Mouse (Mus musculus) gastrocnemius, postnatal 4 days (tissue): ENCODE data around the gene Wdr18. TPM values are rescaled to one million over a fixed set of nuclear protein-coding genes. Genes with fewer than 3 reads are reported as not detected.

Source experiments
- DNase-seq, 2 experiments: peaks; one replicate each; pipeline ENCODE4 v3.0.0; 2021 to 2022; ENCODE audit warnings: low spot score in 2 of 2, mixed read lengths in 2 of 2
- total RNA-seq, 2 experiments: library from RNA; stranded (reverse); gene quantifications; 2 replicates each; pipeline ENCODE4 v1.2.3; 2021

Gene Wdr18
- total RNA-seq, 2 experiments from 2014 or later = 27.7 to 28.3 TPM

DNA sequence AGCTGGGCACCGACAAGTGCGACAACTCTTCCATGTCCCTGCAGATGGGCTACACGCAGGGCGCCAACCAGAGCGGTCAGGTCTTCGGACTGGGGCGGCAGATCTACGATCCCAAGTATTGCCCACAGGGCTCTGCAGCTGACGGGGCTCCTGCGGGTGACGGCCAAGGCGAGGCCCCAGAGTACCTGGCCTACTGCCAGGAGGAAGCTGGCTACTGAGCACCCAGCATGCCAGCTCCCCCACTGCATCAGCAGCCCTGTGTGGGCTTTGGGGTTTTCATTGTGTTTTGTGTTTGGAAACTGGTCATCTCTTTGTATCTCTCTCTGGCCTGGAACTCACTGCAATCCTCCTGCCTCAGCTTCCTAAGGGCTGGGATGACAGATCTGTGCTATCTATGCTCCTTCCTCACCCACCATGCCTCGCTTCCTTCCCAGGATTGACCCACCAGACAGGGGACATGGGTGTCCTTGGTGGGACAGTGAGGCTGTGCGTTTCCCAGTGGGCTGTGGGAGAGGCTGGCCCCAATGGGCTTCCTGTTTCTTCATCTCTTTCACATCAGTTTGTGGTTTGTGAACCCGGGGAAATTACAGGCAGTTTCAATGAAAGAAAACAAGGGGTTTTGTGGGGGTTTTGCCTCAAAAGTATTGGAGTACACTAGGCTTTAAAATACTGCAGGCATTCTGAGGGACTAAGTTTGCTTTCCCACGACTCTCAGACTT lies 34.6 kb downstream of the Wdr18 start:
- DNase-seq = no peak

DNA sequence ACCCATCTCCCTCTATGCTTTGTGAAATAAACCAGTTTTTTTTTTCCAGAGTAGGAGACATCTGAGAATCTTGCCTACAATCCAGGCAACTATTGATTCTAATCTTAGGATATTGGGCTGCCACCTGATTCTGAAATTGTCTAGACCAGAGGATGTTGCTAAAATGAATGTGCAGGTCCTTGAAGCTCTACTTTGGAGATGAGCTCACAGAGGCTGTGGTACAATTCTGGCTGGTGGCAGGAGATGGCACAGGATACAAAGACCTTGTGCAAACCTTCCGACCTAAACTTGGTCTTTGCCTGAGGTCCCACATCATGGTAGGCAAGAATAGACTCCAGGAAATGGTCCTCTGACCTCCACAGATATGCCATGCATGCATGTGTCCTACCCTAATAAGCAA lies 35.7 kb downstream of the Wdr18 start:
- no peak for DNase-seq

DNA sequence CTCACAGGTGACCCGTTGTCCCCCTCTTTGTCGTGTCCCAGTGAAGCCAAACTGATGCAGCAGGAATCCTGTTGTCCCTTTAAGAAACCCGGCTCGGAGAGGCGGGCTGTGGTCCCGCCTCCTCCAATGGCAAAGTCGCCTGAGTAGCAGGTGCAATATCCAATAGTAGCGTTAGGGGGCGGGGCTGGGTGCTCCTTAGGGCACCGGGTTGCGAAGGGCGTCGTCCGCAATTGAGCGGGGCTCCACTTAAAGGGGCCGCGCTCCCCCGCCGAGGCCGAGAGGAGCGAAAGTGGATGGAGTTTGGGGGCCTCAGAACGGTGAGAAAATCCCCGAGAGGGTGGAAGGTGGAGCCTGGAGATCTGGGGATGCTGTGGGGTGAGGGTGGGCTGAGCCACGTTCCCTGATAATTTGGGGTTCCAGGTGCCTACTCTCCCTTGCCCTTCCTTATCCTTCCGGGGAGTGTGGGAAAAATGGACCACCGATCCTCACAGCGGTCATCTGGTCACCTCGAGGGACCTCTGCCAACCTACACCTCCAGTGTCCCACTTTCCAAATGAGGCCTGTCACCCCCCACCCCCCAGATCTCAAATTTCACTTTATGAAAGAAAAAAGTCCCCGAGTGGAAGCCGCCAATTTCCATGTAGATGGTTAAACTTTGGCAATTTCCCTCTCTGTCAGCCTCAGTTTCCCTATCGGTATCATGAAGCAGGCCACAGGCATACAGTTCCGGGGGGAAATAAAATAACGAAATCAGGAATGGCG lies 36.5 kb downstream of the Wdr18 start, which contains the start of gene Abca7:
Abca7 (plus strand) TSS at position 223 of the 762 bp plus-strand sequence.
- DNase-seq = peak; percentile 97 to 98

DNA sequence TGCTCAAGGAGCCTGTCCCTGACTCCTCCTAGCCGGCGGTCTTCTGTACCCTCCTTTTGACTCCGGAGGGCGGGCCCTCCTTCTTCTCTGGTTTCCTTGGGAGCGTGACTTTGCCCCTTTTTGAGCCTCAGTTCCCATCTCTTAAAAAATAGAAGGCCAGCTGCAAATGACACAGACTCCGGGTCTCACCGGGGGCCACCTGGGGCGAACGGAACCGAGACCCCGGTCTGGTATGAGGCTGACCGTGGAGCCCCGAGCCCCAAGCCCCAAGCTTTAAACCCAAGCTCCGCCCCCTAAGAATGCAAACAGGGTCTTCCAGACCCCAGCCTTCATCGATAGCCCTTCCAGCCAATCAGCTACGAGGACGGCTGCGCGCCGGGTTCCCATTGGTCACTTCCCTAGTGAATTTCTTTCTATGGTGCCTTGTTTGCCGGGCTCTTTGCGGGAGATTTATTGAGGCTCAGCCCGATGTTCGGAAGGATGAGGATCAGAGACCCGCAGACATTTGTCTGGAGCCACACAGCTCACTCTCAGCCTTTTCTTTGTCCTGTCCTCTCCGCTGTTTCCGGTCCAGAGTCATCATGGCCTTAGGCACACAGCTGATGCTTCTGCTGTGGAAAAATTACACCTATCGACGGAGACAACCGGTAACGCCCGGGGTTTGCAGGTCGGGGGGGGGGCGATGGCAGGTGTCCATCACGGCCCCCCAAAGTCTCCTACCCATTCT lies 37.2 kb downstream of the Wdr18 start:
- DNase-seq = peak in 1 of 2 experiments; percentile 64

DNA sequence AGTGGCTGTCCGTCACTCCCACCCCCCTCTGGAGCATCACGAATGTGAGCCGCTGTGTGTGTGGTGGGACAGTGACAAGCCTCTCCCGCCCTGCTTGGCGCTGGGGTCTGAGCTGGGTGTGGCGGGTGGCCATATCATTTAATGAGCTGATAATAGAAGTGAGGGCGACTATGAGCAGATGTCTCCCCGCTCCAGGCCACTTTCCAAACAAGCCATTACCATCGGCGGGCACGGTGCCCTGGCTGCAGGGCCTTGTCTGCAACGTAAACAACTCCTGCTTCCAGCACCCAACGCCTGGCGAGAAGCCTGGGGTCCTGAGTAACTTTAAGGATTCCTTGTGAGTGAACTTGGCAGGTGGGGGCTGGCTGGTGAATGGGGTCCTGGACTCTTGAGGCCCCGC lies 37.9 kb downstream of the Wdr18 start:
- DNase-seq = no peak

DNA sequence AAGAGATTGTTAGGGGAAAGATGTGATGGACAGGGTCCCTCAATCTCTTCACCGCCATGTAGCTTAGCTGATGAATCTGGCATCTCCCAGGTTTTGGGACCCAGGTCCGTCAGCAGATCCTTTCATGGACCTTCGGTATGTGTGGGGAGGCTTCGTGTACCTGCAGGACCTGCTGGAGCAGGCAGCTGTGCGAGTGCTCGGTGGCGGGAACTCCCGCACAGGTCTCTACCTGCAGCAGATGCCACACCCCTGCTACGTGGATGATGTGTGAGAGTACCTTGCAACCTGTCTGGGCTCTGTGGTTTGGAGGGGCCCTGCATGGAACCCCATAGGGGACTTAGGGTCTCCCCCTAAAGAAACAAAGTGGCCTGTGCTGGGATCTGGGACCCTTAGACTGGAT lies 42.0 kb downstream of the Wdr18 start:
- DNase-seq = no peak

DNA sequence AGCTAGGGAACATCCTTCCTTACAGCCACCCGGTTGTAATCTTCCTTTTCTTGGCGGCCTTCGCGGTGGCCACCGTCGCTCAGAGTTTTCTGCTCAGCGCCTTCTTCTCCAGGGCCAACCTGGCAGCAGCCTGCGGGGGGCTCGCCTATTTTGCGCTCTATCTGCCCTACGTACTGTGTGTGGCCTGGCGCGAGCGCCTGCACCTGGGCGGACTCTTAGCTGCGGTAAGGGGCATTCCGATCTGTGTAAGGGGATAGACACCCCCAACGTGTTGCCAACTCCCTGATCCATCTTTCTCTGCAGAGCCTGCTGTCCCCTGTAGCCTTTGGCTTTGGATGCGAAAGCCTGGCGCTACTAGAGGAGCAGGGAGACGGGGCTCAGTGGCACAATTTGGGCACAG lies 42.9 kb downstream of the Wdr18 start:
- no peak for DNase-seq

DNA sequence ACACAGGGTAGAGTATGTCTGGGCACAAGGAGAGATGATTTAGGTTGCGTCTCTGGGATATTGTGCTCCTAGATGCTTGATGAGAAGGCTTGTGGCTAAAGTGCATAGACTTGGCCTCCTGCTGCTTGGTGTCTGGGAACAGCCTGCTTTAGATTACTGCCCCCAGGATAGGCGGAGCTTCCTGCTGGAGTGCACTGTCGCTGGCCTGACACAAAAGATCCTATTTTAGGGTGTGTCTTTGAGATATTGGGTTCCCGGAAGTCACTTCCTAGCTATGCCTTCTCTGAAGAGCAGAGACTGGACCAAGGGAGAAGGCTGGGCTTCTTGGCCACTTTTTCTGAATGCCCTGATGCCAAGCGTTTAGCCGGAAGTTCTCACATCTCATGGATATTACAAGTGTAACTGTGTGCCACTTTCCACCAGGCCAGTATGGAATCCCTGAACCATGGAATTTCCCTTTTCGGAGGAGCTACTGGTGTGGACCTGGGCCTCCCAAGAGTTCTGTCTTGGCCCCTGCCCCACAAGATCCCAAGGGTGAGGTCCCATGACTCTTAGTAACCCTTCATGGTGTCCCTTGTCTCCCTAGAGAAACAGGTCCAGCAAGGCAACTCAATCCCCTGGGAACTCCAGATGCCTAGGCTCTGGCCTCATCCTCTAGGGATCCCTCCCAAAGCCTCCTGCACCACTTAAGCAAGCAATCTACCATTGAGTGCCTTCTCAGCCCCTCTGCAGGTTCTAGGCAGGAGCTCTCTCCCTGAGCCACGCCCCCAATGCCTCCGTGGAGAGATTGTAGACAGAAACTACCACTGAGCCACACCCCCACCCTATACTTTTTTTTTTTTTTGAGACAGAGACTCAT lies 43.7 kb downstream of the Wdr18 start:
- no peak for DNase-seq

DNA sequence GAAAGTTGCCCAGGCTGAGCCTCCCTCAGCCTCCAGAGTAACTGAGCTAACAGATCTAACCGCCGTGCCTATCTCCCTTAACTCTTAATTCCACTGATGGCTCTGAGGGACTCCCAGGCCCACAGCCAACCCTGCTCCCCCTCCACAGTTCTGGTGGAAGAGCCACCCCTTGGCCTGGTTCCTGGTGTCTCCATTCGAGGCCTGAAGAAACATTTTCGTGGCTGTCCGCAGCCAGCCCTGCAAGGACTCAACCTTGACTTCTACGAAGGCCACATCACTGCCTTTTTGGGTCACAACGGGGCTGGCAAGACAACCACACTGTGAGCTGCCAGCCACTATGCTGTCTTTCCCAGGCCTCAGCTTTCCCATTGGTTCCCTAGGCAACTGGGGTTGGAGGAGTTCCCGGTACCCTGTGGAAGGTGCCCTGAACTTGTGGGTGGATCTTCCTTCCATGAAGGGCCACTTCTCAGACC lies 44.3 kb downstream of the Wdr18 start:
- DNase-seq = no peak

DNA sequence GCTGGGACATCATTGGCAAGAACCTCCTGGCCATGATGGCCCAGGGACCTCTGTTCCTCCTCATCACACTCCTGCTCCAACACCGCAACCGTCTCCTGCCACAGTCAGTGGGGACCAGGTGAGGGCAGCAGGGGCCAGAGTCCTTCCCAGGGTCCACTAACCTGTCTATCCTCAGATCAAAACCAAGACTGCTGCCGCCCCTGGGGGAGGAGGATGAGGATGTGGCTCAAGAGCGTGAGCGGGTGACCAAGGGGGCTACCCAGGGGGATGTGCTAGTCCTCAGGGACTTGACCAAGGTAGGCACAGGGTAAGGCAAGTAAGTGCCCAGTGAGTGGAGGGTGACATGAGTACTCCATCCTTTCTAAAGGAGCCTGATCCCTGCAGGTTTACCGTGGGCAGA lies 51.8 kb downstream of the Wdr18 start:
- DNase-seq = no peak

DNA sequence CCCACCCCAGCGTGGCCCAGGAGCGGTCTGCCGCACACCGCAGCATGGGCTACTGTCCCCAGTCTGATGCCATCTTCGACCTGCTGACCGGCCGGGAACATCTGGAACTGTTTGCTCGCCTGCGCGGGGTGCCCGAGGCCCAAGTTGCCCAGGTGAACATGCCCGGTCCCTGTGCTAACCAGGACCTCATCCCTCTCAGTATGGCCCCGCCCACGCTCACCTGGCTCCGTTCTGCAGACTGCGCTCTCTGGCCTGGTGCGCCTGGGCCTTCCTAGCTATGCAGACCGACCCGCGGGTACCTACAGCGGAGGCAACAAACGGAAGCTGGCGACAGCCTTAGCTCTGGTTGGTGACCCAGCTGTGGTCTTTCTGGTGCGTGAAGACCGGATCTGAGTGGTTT lies 53.7 kb downstream of the Wdr18 start:
- no peak for DNase-seq

DNA sequence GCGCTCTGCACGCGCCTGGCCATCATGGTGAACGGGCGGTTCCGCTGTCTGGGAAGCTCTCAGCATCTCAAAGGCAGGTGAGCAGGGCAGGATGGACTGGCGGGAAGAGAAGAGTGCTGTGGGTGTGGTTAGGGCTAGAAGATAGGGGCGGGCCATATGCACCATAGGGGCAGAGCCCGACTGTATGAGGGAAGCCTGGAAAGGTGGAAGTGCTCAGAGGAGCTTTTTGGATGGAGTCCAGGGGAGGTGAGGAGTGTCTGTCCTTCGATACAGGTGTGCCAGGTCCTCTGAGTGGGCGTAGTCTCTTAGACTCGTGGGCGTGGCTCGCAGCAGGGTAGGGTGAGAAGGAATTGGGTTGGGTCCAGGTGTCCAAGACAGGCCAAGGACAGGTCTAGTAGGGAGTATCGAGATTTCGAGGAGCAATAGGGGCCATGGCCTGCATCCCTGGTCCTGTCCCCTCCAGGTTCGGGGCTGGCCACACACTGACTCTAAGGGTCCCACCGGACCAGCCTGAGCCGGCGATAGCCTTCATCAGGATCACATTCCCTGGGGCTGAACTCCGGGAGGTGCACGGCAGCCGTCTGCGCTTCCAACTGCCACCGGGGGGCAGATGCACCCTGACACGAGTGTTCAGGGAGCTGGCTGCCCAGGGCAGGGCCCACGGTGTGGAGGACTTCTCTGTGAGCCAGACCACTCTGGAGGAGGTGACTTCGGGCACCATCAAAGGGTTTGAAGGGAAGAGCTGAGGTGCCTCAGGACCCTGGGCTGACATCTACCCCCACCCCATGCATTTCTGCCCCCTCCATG lies 54.7 kb downstream of the Wdr18 start:
- no peak for DNase-seq

DNA sequence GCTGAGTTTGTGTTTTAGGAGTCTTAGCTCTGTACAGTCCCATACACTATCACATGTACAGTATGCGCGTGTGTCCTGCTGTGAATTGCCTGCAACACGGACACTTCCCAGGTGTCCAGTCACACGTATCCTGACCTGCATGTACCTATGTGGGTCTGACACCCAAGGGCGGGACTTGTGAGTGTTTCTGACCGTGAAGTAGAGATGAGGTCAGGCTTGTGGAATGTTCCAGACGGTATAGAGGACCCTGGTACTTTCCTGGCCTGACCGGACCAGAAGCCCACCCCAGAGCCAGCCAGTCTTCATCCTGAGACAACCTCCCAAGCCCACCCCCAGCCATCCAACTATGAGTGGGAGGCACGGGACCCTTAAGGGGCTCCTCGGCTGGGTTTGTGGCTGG lies 55.6 kb downstream of the Wdr18 start:
- DNase-seq = no peak

DNA sequence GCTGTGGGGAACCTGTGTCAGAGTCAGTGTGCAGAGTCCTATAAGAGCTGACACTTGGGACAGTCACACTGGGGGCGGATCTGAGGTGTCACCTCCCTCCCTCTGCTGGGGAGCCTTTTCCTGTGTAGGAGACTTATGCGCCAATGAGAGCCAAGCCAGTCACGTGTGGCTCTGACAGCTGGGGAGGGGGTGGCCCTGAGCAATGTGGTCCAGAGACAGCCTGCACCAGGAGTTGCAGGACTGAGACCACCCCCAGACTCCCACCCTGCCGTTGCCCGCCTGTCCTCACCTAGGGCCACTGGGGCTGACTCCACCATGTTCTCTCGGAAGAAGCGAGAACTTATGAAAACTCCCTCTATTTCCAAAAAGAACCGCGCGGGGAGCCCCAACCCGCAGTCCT lies 56.6 kb downstream of the Wdr18 start, which contains the start of gene Arhgap45:
Arhgap45 (plus strand) TSS at position 143 of the 400 bp plus-strand sequence.
- no peak for DNase-seq

DNA sequence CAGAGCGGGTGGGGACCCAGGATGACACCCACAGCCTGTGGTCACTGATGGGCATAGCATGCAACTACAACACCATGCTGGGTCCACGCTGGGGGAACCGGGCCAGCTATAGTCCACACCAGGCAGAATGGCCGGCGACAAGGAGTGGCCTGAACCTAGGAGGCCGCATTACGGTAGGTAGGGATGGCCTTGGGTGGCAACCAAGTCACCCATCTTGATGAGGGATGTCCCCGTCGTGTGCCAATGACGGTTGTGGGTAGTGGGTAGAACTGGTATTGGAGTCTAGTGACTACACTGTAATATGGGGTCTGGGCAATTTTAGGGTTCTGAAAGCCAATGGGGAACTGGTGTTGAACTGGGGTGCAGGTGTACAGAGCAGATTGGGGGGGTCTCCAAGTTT lies 57.0 kb downstream of the Wdr18 start:
- no peak for DNase-seq

DNA sequence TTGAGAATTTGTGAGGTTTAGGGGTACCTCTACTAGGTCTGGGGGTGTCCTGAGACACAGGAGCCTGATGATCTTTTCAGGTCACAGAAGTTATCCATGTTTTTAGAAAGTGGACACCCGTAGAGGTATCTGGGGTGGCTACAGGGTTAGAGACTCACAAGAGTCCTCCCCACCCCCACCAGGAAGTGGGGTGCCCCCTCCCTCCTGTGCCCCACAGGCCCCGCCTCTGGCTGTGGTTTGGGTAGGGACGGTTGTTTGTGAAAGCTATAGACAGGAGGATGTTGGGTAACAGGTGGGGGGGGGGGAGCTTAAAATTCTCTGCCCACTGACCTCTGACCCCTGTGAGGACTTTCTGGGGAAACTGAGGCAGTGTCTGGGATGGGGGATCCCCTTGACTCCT lies 57.4 kb downstream of the Wdr18 start:
- DNase-seq = no peak

DNA sequence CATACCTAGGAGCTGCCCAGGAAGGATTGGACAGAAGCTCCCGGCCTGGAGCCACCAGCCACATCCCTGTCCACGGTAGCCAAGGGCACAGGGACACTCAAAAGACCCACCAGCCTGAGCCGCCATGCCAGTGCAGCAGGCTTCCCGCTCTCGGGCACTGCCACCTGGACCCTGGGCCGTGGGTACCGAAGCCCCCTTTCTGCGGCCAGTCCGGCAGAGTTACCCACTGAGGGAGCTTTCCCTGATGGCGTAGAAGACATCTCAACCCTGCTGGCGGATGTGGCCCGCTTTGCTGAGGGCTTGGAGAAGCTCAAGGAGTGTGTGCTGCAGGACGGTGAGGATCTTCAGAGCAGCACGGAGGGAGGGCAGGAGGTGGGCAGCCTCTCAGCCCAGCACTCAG lies 57.8 kb downstream of the Wdr18 start:
- no peak for DNase-seq

DNA sequence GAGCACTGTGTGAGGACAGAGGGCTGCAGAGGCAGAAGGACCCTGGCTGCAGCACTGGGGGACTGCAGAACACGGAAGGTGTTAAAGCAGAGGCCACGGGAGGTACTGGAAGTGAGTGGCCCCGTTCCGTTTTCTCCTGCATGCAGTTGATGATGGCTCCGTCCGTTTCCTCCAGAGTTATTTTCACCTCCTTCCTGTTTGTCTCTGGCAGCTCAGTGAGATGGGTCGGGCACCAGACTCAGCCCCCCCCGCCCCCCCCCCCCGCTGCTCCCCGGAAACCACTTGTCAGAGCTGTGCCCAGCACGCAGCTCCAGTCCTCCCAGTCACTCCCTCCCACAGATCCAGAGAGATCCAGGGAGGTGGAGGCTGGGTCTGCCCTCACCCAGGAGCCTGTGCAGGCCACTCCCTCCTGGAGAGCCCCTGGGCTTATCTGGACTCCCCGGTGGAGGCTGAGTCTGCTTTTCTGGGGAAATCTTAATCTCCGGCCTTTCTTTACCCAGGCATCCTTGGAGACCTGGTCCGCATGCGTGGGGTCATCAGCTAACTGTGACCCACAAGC lies 58.9 kb downstream of the Wdr18 start:
- no peak for DNase-seq

DNA sequence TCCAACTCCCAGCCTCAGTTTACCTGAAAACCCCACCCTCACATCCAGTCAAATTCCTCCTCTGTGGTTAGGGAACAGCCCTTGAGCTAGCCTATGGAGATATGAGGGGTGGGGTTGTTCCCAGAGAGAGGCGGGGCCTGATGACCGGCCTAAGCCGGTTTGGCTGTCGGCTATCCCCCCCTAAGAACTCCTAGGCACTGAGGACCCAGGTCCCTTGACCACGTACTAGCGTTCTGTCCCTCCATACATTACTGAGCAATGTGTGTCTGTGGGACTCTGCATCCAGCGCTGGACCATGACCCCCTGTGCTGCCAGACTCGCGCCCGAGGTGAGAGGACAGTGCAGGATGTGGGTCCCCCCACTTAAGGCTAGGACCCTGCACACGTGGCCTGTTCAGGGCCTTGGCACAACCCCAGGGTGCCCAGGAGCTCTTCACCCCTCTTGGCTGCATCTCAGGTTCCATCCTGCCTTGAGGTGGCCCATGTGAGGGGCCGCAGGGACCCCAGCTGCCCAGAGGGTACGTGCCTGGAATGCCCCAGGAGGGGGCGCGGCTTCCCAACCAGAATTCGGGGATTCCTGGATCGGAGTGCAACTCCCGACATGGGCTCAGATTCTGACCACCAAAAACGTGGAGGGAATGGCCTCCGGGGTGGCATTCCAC lies 59.6 kb downstream of the Wdr18 start:
- DNase-seq = no peak
